Mouse (Mus musculus) MEL (cell line): ENCODE results near the gene 3110040N11Rik. TPM values are rescaled to one million over a fixed set of nuclear protein-coding genes. Genes with fewer than 3 reads are reported as not detected.

Experiments used
- DNase-seq: peaks from one replicate; pipeline ENCODE4 v3.0.0; 2011; ENCODE audit warnings: low read depth, low spot score
- H3K27ac ChIP-seq: 2 replicates; pipeline ENCODE4 v1.5.1; 2012; ENCODE audit warnings: low read depth, mild to moderate bottlenecking, control low read depth, low read length, moderate library complexity; ENCODE audit not compliant: control insufficient read depth
- H3K27me3 ChIP-seq, 2 experiments: fragments of 150-350 bp in 1 of 2; sonication (generic) in 1 of 2; 2 replicates each; pipeline ENCODE4 v1.6.1; 2012; ENCODE audit warnings: low read length in 2 of 2, mild to moderate bottlenecking in 2 of 2, improper control_type of control experiment in 1 of 2, moderate library complexity in 1 of 2; ENCODE audit not compliant: insufficient read depth in 2 of 2, control insufficient read depth in 1 of 2
- H3K36me3 ChIP-seq, 2 experiments: 2 replicates each; pipeline ENCODE4 v1.6.1; 2012 to 2014; ENCODE audit warnings: low read length in 2 of 2, improper control_type of control experiment in 1 of 2, inconsistent platforms in 1 of 2, mild to moderate bottlenecking in 1 of 2; ENCODE audit not compliant: insufficient read depth in 2 of 2, control insufficient read depth in 1 of 2
- H3K4me1 ChIP-seq, 2 experiments: fragments of 150-350 bp in 1 of 2; sonication (generic) in 1 of 2; 2 replicates each; pipeline ENCODE4 v1.6.1; 2012; ENCODE audit warnings: low read length in 2 of 2, improper control_type of control experiment in 1 of 2, mild to moderate bottlenecking in 1 of 2; ENCODE audit not compliant: insufficient read depth in 2 of 2, control insufficient read depth in 1 of 2
- H3K4me3 ChIP-seq, 2 experiments: fragments of 150-350 bp in 1 of 2; sonication (generic) in 1 of 2; 2 replicates each; pipeline ENCODE4 v1.5.1; 2012; ENCODE audit warnings: low read depth in 2 of 2, low read length in 2 of 2, mild to moderate bottlenecking in 2 of 2, moderate library complexity in 2 of 2, control low read depth in 1 of 2, improper control_type of control experiment in 1 of 2; ENCODE audit not compliant: control insufficient read depth in 1 of 2, insufficient read depth in 1 of 2
- H3K79me2 ChIP-seq: 2 replicates; pipeline ENCODE4 v1.6.1; 2012; ENCODE audit warnings: mild to moderate bottlenecking, low read length, moderate library complexity; ENCODE audit not compliant: control insufficient read depth, poor library complexity, insufficient read depth
- H3K9ac ChIP-seq: 2 replicates; pipeline ENCODE4 v1.6.1; 2012; ENCODE audit warnings: low read depth, mild to moderate bottlenecking, control low read depth, low read length, moderate library complexity; ENCODE audit not compliant: control insufficient read depth, poor library complexity, severe bottlenecking
- H3K9me3 ChIP-seq: fragments of 150-350 bp; sonication (generic); replicated peaks from 2 replicates; pipeline ENCODE4 v1.6.1; 2012; ENCODE audit warnings: mild to moderate bottlenecking, low read length, improper control_type of control experiment, moderate library complexity; ENCODE audit not compliant: insufficient read depth
- BHLHE40 ChIP-seq: IDR thresholded peaks from 2 replicates; pipeline ENCODE4 v1.6.1; 2012; ENCODE audit warnings: low read depth, mild to moderate bottlenecking, inconsistent platforms, low read length, improper control_type of control experiment, borderline replicate concordance
- CHD1 ChIP-seq: IDR thresholded peaks from 2 replicates; pipeline ENCODE4 v1.6.1; 2012; ENCODE audit warnings: low read depth, mild to moderate bottlenecking, inconsistent platforms, low read length, improper control_type of control experiment
- CHD2 ChIP-seq: IDR thresholded peaks from 2 replicates; pipeline ENCODE4 v1.6.1; 2011; ENCODE audit warnings: low read length, improper control_type of control experiment
- CTCF ChIP-seq, 3 experiments: IDR thresholded peaks in 2 of 3; conservative IDR thresholded peaks in 1 of 3; 2 replicates each; pipeline ENCODE4 v1.5.1; 2011 to 2012; ENCODE audit warnings: low read length in 3 of 3, low read depth in 2 of 3, mild to moderate bottlenecking in 2 of 3, improper control_type of control experiment in 1 of 3, inconsistent platforms in 1 of 3, mixed read lengths in 1 of 3, moderate library complexity in 1 of 3; ENCODE audit not compliant: control insufficient read depth in 1 of 3, insufficient read depth in 1 of 3, poor library complexity in 1 of 3, severe bottlenecking in 1 of 3
- ELF1 ChIP-seq: IDR thresholded peaks from 2 replicates; pipeline ENCODE4 v1.6.1; 2014; ENCODE audit warnings: low read depth, mild to moderate bottlenecking, inconsistent platforms, low read length, improper control_type of control experiment, moderate library complexity
- EP300 ChIP-seq, 2 experiments: IDR thresholded peaks; 2 replicates each; pipeline ENCODE4 v1.6.1; 2011; ENCODE audit warnings: improper control_type of control experiment in 2 of 2, low read length in 2 of 2, low read depth in 1 of 2, mild to moderate bottlenecking in 1 of 2
- ETS1 ChIP-seq: IDR thresholded peaks from 2 replicates; pipeline ENCODE4 v1.6.1; 2012; ENCODE audit warnings: low read depth, mild to moderate bottlenecking, inconsistent platforms, low read length, improper control_type of control experiment, moderate library complexity
- GATA1 ChIP-seq: IDR thresholded peaks from 2 replicates; pipeline ENCODE4 v1.6.1; 2011; ENCODE audit warnings: low read depth, low read length, improper control_type of control experiment
- HCFC1 ChIP-seq: IDR thresholded peaks from 2 replicates; pipeline ENCODE4 v1.6.1; 2012; ENCODE audit warnings: low read depth, mild to moderate bottlenecking, inconsistent platforms, low read length, improper control_type of control experiment, moderate library complexity
- JUND ChIP-seq: IDR thresholded peaks from 2 replicates; pipeline ENCODE4 v1.6.1; 2011; ENCODE audit warnings: low read depth, mild to moderate bottlenecking, improper control_type of control experiment, low read length
- KAT2A ChIP-seq: conservative IDR thresholded peaks from 2 replicates; pipeline ENCODE4 v1.6.1; 2012; ENCODE audit warnings: low read depth, low read length, improper control_type of control experiment, inconsistent platforms
- MAFK ChIP-seq: IDR thresholded peaks from 2 replicates; pipeline ENCODE4 v1.6.1; 2011; ENCODE audit warnings: low read depth, mild to moderate bottlenecking, low read length, improper control_type of control experiment, borderline replicate concordance
- MAX ChIP-seq: IDR thresholded peaks from 2 replicates; pipeline ENCODE4 v1.6.1; 2011; ENCODE audit warnings: low read length, improper control_type of control experiment
- MAZ ChIP-seq: IDR thresholded peaks from 2 replicates; pipeline ENCODE4 v1.6.1; 2012; ENCODE audit warnings: low read depth, mild to moderate bottlenecking, inconsistent platforms, low read length, improper control_type of control experiment
- MEF2A ChIP-seq: IDR thresholded peaks from 2 replicates; pipeline ENCODE4 v1.6.1; 2014; ENCODE audit warnings: low read depth, mild to moderate bottlenecking, inconsistent platforms, low read length, improper control_type of control experiment; ENCODE audit not compliant: poor library complexity, insufficient replicate concordance, severe bottlenecking; ENCODE audit errors: extremely low read depth
- MXI1 ChIP-seq: IDR thresholded peaks from 2 replicates; pipeline ENCODE4 v1.6.1; 2011; ENCODE audit warnings: mild to moderate bottlenecking, low read depth, low read length, improper control_type of control experiment
- MYC ChIP-seq: IDR thresholded peaks from 2 replicates; pipeline ENCODE4 v1.6.1; 2011; ENCODE audit warnings: low read depth, mild to moderate bottlenecking, low read length, improper control_type of control experiment, moderate library complexity
- NRF1 ChIP-seq: IDR thresholded peaks from 2 replicates; pipeline ENCODE4 v1.6.1; 2014; ENCODE audit warnings: low read depth, mild to moderate bottlenecking, inconsistent platforms, low read length, improper control_type of control experiment, moderate library complexity; ENCODE audit not compliant: poor library complexity, insufficient read depth, severe bottlenecking
- POLR2A ChIP-seq, 2 experiments: IDR thresholded peaks; 2 replicates each; pipeline ENCODE4 v1.6.1; 2011 to 2012; ENCODE audit warnings: low read length in 2 of 2, mild to moderate bottlenecking in 2 of 2, control low read depth in 1 of 2, improper control_type of control experiment in 1 of 2, low read depth in 1 of 2, moderate library complexity in 1 of 2; ENCODE audit not compliant: control insufficient read depth in 1 of 2, insufficient read depth in 1 of 2, poor library complexity in 1 of 2
- POLR2AphosphoS2 ChIP-seq: IDR thresholded peaks from 2 replicates; pipeline ENCODE4 v1.6.1; 2011; ENCODE audit warnings: low read length, improper control_type of control experiment
- RAD21 ChIP-seq: IDR thresholded peaks from 2 replicates; pipeline ENCODE4 v1.6.1; 2011; ENCODE audit warnings: mild to moderate bottlenecking, low read depth, low read length, improper control_type of control experiment
- RCOR1 ChIP-seq: IDR thresholded peaks from 2 replicates; pipeline ENCODE4 v1.6.1; 2012; ENCODE audit warnings: low read depth, mild to moderate bottlenecking, inconsistent platforms, low read length, improper control_type of control experiment
- TAL1 ChIP-seq: IDR thresholded peaks from 2 replicates; pipeline ENCODE4 v1.6.1; 2012; ENCODE audit warnings: mild to moderate bottlenecking, inconsistent platforms, low read length, moderate library complexity, mixed read lengths
- TBP ChIP-seq: IDR thresholded peaks from 2 replicates; pipeline ENCODE4 v1.8.0; 2011; ENCODE audit warnings: low read depth, low read length, improper control_type of control experiment
- TCF12 ChIP-seq: IDR thresholded peaks from 2 replicates; pipeline ENCODE4 v1.6.1; 2014; ENCODE audit warnings: low read depth, mild to moderate bottlenecking, inconsistent platforms, low read length, improper control_type of control experiment, moderate library complexity
- UBTF ChIP-seq: IDR thresholded peaks from 2 replicates; pipeline ENCODE4 v1.6.1; 2012; ENCODE audit warnings: low read depth, mild to moderate bottlenecking, inconsistent platforms, low read length, improper control_type of control experiment, moderate library complexity, borderline replicate concordance; ENCODE audit not compliant: insufficient read depth
- USF1 ChIP-seq: IDR thresholded peaks from 2 replicates; pipeline ENCODE4 v1.6.1; 2014; ENCODE audit warnings: low read depth, mild to moderate bottlenecking, inconsistent platforms, low read length, improper control_type of control experiment, moderate library complexity
- ZKSCAN1 ChIP-seq: IDR thresholded peaks from 2 replicates; pipeline ENCODE4 v1.6.1; 2012; ENCODE audit warnings: low read depth, mild to moderate bottlenecking, inconsistent platforms, low read length, improper control_type of control experiment, moderate library complexity
- ZNF384 ChIP-seq: IDR thresholded peaks from 2 replicates; pipeline ENCODE4 v1.6.1; 2012; ENCODE audit warnings: low read depth, mild to moderate bottlenecking, inconsistent platforms, low read length, improper control_type of control experiment
- polyA plus RNA-seq, 2 experiments: library from polyadenylated mRNA; stranded (reverse) in 1 of 2; unstranded in 1 of 2; fragments of >175 nt in 1 of 2; fragments of >200 nt in 1 of 2; gene quantifications; 2 replicates each; pipeline versions ENCODE4 v1.2.1 to v1.2.4; 2012; ENCODE audit warnings: low replicate concordance in 2 of 2, low read depth in 1 of 2; ENCODE audit not compliant: insufficient read length in 2 of 2, insufficient read depth in 1 of 2, missing spikeins in 1 of 2
- total RNA-seq: library from RNA; depleted of rRNA; stranded (reverse); fragments of 300-350 nt; gene quantifications from 2 replicates; pipeline ENCODE4 v1.2.3, GENCODE M21; 2012

3110040N11Rik gene
- total and polyA plus RNA-seq, 3 experiments, result 35.7 to 61.7 TPM; not detected in 1

- H3K36me3 ChIP-seq, result peaks cover 0 to 19% of the 10 kb centered on the region in 2 experiments; a peak in 2 of 4 replicates
- TF ChIP-seq USF1 (no peak), EP300 (IDR thresholded peaks at IDR 0.05; ENCODE audit: low read depth in 1 of 2, low read length in 2 of 2) (peak in 1 of 2 experiments; percentile 46; a peak in 2 of 4 replicates), MXI1 (0 out of 2 replicates have a peak, but pooled peaks have one; percentile 26), MYC (peak; percentile 66; the same call in 1 of the 2 replicates), RCOR1 (peak; percentile 35; the same call in 1 of the 2 replicates), CTCF (IDR thresholded peaks at IDR 0.05 in 2 of 3, conservative IDR thresholded peaks at IDR 0.05 in 1 of 3; ENCODE audit: control insufficient read depth in 1 of 3, insufficient read depth in 1 of 3, low read depth in 2 of 3, low read length in 3 of 3, poor library complexity in 1 of 3, severe bottlenecking in 1 of 3) (no peak), MAFK (no peak), NRF1 (no peak), TAL1 (no peak), MEF2A (no peak), CHD2 (no peak), JUND (no peak), ELF1 (no peak), POLR2AphosphoS2 (no peak), TCF12 (no peak), ZKSCAN1 (no peak), UBTF (no peak), CHD1 (no peak), ZNF384 (peak; percentile 84), MAX (peak; percentile 64; the same call in 1 of the 2 replicates), GATA1 (peak; percentile 63), MAZ (no peak), RAD21 (no peak), POLR2A (IDR thresholded peaks at IDR 0.05; ENCODE audit: control insufficient read depth in 1 of 2, insufficient read depth in 1 of 2, low read depth in 1 of 2, low read length in 2 of 2, poor library complexity in 1 of 2) (no peak), BHLHE40 (peak; percentile 59; the same call in 1 of the 2 replicates), TBP (no peak), HCFC1 (no peak), KAT2A (no peak), ETS1 (peak; percentile 61)
- DNase-seq, result peak; percentile 47
- H3K27me3 ChIP-seq, result no peaks in the 10 kb centered on the region
- no peaks in the 10 kb centered on the region for H3K9me3 ChIP-seq
- peaks cover 6 to 34% of the 10 kb centered on the region in 2 experiments; a peak in 3 of 4 replicates for H3K4me1 ChIP-seq
- no peak overlapping the region for H3K4me3 ChIP-seq
- no peak overlapping the region for H3K9ac ChIP-seq
- H3K79me2 ChIP-seq, result no peaks in the 10 kb centered on the region
- H3K27ac ChIP-seq, result no peak overlapping the region; the same call in 1 of the 2 replicates
These were observed 56.8 kb downstream of the 3110040N11Rik start for GRCm38 (mm10) chr7:81732183-81733089.
